Mouse (Mus musculus) bone marrow macrophage, adult 2 months (primary cell): ENCODE results near the gene Saa4.

ENCODE experiments used
- CTCF ChIP-seq: IDR thresholded peaks from 2 replicates; pipeline ENCODE4 v1.5.1; 2012; ENCODE audit warnings: low read depth, mild to moderate bottlenecking, low read length, moderate library complexity
- POLR2A ChIP-seq: IDR thresholded peaks from 2 replicates; pipeline ENCODE4 v1.6.1; 2012; ENCODE audit warnings: mild to moderate bottlenecking, low read depth, low read length, borderline replicate concordance

DNA sequence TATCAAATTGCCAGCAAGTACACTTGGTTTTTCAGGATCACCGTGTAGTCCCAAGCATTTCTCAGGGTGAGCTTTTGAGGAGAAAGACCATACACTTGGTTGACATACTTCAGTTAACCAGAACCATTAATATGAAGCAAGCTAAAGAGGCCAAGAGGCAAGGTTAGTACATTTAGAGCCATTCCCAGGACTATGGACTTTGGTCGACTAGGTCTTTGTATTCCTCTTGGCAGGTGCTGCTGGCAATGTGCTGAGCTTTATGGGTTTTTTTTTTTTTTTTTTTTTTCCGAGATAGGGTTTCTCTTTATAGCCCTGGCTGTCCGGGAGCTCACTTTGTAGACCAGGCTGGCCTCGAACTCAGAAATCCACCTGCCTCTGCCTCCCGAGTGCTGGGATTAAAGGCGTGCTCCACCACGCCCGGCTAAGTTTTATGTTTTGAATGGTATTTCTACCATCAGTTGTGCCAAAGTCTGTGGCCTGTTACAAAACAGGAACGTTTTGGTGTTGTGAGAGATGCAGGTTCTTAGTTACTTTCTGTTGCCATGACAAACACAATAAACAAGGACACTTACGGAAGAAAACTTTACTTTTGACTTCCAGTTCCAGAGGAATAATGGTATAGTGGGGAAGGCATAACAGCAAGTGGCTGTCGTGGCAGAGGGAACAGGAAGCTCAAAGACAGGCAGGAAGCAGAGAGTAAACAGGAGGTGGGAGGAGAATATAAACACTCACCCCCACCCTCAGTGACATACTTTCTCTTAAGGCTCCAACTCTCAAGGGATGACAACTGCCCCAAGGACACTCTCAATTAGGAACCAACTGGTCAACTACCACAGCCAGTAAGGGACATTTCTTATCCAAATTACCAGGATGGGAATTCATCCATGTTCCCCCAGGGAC is 6.4 kb upstream of the Saa4 start:
- TF ChIP-seq CTCF (no peak), POLR2A (no peak)
